Mouse (Mus musculus) embryo, embryonic 9.5 days (tissue): ENCODE results near the gene Apaf1.

Experiments used
- DNase-seq: peaks from one replicate; pipeline ENCODE4 v3.0.0-alpha.2; 2017; ENCODE audit errors: extremely low spot score

Gene Apaf1

GRCm38 (mm10) chr10:90981811-90982210 is 100.8 kb downstream of the Apaf1 start:
- DNase-seq = no peak

GRCm38 (mm10) chr10:90974491-90974890 is 108.1 kb downstream of the Apaf1 start:
- no peak for DNase-seq

- no peak for DNase-seq
Observed at GRCm38 (mm10) chr10:90974084-90974483, 108.5 kb downstream of the Apaf1 start.

GRCm38 (mm10) chr10:90970560-90970959 is 112.0 kb downstream of the Apaf1 start:
- DNase-seq = no peak

- peak; percentile 40 for DNase-seq
Observed at GRCm38 (mm10) chr10:90969355-90970174, 113.0 kb downstream of the Apaf1 start.

GRCm38 (mm10) chr10:90968247-90968646 is 114.3 kb downstream of the Apaf1 start:
- DNase-seq = no peak

- peak; percentile 11 for DNase-seq
Observed at GRCm38 (mm10) chr10:90966821-90967220, 115.7 kb downstream of the Apaf1 start.

- no peak for DNase-seq
Observed at GRCm38 (mm10) chr10:90965671-90966315, 116.8 kb downstream of the Apaf1 start.

- DNase-seq = no peak
Observed at GRCm38 (mm10) chr10:90964511-90964910, 118.1 kb downstream of the Apaf1 start.

GRCm38 (mm10) chr10:90960374-90960773 is 122.2 kb downstream of the Apaf1 start:
- DNase-seq = no peak

- DNase-seq = no peak
Observed at GRCm38 (mm10) chr10:90953821-90954220, 128.7 kb downstream of the Apaf1 start.

- DNase-seq = no peak
Observed at GRCm38 (mm10) chr10:90953103-90953709, 129.4 kb downstream of the Apaf1 start.

GRCm38 (mm10) chr10:90947608-90948373 is 134.8 kb downstream of the Apaf1 start:
- DNase-seq = no peak

GRCm38 (mm10) chr10:90947043-90947442 is 135.5 kb downstream of the Apaf1 start:
- no peak for DNase-seq

- DNase-seq = no peak
Observed at GRCm38 (mm10) chr10:90942001-90942700, 140.4 kb downstream of the Apaf1 start.

GRCm38 (mm10) chr10:90940521-90941520 is 141.7 kb downstream of the Apaf1 start:
- no peak for DNase-seq
